Mouse (Mus musculus) lung, embryonic 15.5 days (tissue): Measurements from ENCODE around the gene Asic1. TPM values are rescaled to one million over a fixed set of nuclear protein-coding genes. Genes with fewer than 3 reads are reported as not detected.
"Not testable (repeated sequence)": the region's sequence is repeated elsewhere in the genome, so short reads cannot be mapped to it uniquely, and the experiment has no call there.

Source experiments
- ATAC-seq: fragments of 200-750 bp; cut with Nextera tagmentation; 2 replicates; pipeline ENCODE4 v1.8.0; 2017; ENCODE audit warnings: moderate number of reproducible peaks, borderline replicate concordance; ENCODE audit not compliant: low FRiP score, low TSS enrichment; ENCODE audit errors: extremely low read depth
- H3K27ac ChIP-seq: fragments of 300-500 bp; sonication (generic); 2 replicates; pipeline ENCODE4 v1.5.1; 2015; ENCODE audit warnings: moderate library complexity, mild to moderate bottlenecking, inconsistent platforms
- H3K27me3 ChIP-seq: fragments of 300-500 bp; sonication (generic); 2 replicates; pipeline ENCODE4 v1.6.1; 2015; ENCODE audit warnings: inconsistent platforms
- H3K36me3 ChIP-seq: fragments of 300-500 bp; sonication (generic); 2 replicates; pipeline ENCODE4 v1.6.1; 2015; ENCODE audit warnings: inconsistent platforms
- H3K4me1 ChIP-seq: fragments of 300-500 bp; sonication (generic); 2 replicates; pipeline ENCODE4 v1.6.1; 2015; ENCODE audit warnings: inconsistent platforms
- H3K4me2 ChIP-seq: fragments of 300-500 bp; sonication (generic); 2 replicates; pipeline ENCODE4 v1.6.1; 2015; ENCODE audit warnings: inconsistent platforms, mild to moderate bottlenecking, moderate library complexity
- H3K4me3 ChIP-seq: fragments of 300-500 bp; sonication (generic); 2 replicates; pipeline ENCODE4 v1.5.1; 2015; ENCODE audit warnings: mild to moderate bottlenecking, inconsistent platforms
- H3K9ac ChIP-seq: fragments of 300-500 bp; sonication (generic); 2 replicates; pipeline ENCODE4 v1.6.1; 2015; ENCODE audit warnings: inconsistent platforms
- H3K9me3 ChIP-seq: fragments of 300-500 bp; sonication (generic); 2 replicates; pipeline ENCODE4 v1.6.1; 2016; ENCODE audit warnings: inconsistent platforms
- WGBS: fragments of 180-500 bp; shearing (Covaris S2); methylation state at CpG from one replicate; pipeline ENCODE4 v1.1.7; 2015; 5-methylcytosine and 5-hydroxymethylcytosine counted together
- polyA plus RNA-seq: library from polyadenylated mRNA; unstranded; fragments of >200 nt; fragmentation: Nextera tagmentation; extraction: Ambion mirVana; gene quantifications from 2 replicates; pipeline ENCODE4 v1.2.1, GENCODE M21; 2015

Asic1 gene
- polyA plus RNA-seq, 1 experiment from 2014 or later, result 1.8 TPM

DNA sequence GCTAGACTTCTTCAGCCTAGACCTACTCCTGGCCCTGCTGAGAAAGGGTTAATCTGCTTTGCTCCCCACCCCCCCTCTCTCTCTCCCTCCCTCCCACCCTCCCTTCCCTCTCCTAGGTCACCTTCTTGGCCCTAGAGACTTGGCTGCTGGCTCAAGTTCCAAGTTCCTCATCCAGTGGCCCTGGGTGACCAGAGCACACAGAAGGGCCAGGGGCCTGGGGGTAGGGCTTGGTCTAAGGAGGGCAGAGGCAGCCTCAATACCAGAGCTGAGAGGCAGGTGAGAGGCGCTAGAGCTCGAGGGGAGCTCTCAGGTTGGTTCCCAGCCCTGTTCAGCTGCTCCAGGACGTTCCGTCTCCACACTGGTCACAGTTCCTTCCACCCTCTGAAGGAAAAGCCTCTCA, 20.8 kb downstream of the Asic1 start:
- WGBS, result 20% methylated on average over 4 of the region's 4 CpGs
- no peaks in the 10 kb centered on the region for H3K36me3 ChIP-seq
- H3K4me1 ChIP-seq, result no peaks in the 10 kb centered on the region
- H3K9ac ChIP-seq, result no peak overlapping the region
- H3K27me3 ChIP-seq, result peaks cover 17% of the 10 kb centered on the region; the same call in 1 of the 2 replicates
- H3K4me2 ChIP-seq, result no peak overlapping the region
- no peaks in the 10 kb centered on the region for H3K9me3 ChIP-seq
- H3K4me3 ChIP-seq, result no peak overlapping the region
- no peak overlapping the region for H3K27ac ChIP-seq
- no peak for ATAC-seq

DNA sequence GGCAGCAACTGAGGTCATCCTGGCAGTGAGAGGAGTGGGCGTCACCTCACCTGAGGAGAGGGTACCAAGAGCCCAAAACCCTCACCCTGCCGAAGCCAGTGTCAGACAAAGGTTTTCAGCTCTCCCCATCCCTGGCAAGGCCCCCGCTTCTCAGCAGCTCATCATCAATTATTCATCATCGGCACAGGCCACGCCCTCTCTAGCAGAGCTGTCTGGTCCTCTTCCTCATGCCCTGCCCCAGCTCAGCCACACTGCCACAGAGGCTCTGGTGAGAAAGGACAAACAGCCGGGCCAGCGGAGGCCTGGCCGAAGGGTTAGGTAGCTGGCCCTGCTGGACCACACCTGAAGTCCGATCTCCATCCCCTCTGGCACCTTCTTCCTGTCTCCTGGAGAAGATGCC, 21.8 kb downstream of the Asic1 start:
- no peak overlapping the region for H3K4me2 ChIP-seq
- H3K4me3 ChIP-seq, result no peak overlapping the region
- no peaks in the 10 kb centered on the region for H3K36me3 ChIP-seq
- peaks cover 23% of the 10 kb centered on the region for H3K27me3 ChIP-seq
- WGBS, result 38% methylated on average over 9 of the region's 9 CpGs
- no peaks in the 10 kb centered on the region for H3K4me1 ChIP-seq
- no peaks in the 10 kb centered on the region for H3K9me3 ChIP-seq
- no peak overlapping the region for H3K27ac ChIP-seq
- no peak for ATAC-seq
- H3K9ac ChIP-seq, result no peak overlapping the region

DNA sequence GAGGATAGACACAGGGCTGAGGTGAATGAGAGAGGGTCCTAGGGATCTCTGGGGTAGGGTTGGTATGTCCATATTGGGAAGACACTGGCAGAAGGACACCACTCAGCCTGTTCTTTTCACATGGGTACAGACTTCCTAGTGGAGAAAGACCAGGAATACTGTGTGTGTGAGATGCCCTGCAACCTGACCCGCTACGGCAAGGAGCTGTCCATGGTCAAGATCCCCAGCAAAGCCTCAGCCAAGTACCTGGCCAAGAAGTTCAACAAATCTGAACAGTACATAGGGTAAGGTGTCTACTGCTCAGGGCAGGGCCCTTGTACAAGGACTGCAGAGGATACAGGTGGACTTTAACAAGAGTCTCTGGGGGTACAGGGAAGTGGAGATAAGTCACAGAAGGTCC, 27.1 kb downstream of the Asic1 start:
- no peak overlapping the region for H3K4me3 ChIP-seq
- no peak for ATAC-seq
- 14% methylated on average over 2 of the region's 2 CpGs for WGBS

DNA sequence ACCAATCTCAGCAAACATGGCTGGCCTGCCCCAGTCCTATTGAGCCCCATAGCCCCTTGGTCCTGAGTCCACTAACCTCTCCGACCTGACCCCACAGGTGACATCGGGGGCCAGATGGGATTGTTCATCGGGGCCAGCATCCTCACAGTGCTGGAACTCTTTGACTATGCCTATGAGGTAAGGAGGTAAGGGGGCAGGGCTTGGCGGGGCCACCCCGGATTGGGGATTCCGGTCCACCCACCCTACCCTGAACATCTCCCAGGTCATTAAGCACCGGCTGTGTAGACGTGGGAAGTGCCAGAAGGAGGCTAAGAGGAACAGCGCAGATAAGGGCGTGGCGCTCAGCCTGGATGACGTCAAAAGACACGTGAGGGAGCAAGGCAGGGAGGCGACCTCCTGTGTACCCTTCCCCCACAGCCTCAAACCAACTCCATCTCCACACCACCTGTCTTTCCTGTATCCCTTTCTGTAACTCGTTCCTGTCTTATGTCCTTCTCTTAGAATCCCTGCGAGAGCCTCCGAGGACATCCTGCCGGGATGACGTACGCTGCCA, 28.4 kb downstream of the Asic1 start:
- Histone ChIP-seq H3K27me3 (peaks cover 6% of the 10 kb centered on the region), H3K27ac (no peak overlapping the region), H3K4me2 (no peak overlapping the region), H3K4me1 (peaks cover 15% of the 10 kb centered on the region), H3K36me3 (no peaks in the 10 kb centered on the region), H3K4me3 (no peak overlapping the region), H3K9ac (no peak overlapping the region), H3K9me3 (no peaks in the 10 kb centered on the region)
- ATAC-seq, result no peak
- 31% methylated on average over 20 of the region's 20 CpGs for WGBS

More for the DNA sequence above, 27.1 kb downstream of the Asic1 start:
- Histone ChIP-seq H3K9me3 (no peaks in the 10 kb centered on the region), H3K4me2 (no peak overlapping the region), H3K36me3 (no peaks in the 10 kb centered on the region), H3K27ac (no peak overlapping the region), H3K4me1 (peaks cover 6% of the 10 kb centered on the region), H3K9ac (no peak overlapping the region), H3K27me3 (peaks cover 11% of the 10 kb centered on the region)

DNA sequence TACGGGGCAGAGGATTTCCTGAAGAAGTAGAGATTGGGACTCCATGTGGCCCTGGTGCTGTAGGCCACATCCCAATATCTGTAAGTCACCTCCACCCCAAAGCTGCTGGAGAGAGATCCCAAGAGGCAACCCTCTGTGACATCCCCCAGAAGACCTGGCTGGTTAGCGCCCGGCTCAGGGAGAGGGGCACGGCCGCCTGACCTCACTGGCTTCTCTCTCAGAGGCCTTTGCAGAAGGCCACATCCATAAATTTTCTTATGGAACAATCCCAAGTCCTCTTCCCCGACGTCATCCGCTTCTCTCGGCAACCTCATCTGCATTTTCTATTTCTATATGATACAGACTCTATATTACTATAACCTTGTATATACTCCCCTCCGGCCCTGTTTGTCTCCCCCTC, 29.5 kb downstream of the Asic1 start:
- peaks cover 23% of the 10 kb centered on the region for H3K4me1 ChIP-seq

DNA sequence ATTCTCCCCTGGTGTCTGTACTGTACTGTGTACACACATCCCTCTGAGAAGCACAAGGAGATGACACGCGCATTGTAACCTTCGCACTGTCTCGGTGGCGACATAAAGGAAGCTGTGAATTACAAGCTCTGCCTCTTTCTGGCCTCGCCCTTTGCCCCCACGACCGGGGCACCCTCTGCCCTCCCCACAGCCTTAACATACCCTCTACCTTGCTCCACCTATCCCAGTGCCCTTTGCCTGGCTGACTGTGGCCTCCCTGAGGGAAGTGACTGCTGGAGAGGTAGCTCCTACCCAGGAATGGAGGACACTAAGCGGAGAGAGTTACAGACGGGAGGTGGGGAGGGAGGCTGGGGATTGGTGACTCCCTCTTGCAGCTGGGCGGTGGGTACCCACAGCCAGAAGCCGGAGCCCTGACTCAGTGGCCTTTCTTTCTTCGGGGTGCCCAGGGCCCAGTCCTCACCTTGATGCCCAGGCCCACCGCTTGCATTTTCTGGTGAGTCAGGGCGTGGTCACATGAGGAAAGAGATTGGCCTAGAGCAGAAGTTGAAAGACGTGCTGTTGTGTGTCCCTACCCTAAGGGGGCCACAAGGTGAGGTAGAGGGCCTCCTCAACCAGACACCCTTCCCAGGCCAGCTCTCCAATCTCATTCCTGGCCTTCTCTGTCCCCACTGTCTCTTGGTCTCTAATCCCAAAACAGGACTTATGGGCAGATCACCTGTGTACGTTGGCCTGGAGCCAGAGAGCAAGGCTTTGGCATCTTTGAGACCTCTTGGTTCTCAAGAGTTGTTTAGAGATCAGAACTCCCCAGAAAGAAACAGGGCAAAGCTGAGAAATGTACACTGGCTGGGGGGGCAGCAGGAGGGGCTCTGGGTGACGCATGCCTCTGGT, 30.3 kb downstream of the Asic1 start:
- Histone ChIP-seq H3K4me2 (no peak overlapping the region), H3K9me3 (no peaks in the 10 kb centered on the region), H3K9ac (no peak overlapping the region), H3K27ac (no peak overlapping the region), H3K27me3 (peaks cover 6% of the 10 kb centered on the region), H3K36me3 (peaks cover 11% of the 10 kb centered on the region), H3K4me1 (peaks cover 23% of the 10 kb centered on the region), H3K4me3 (no peak overlapping the region)
- no peak for ATAC-seq
- 85% methylated on average over 18 of the region's 18 CpGs for WGBS

More for the DNA sequence above, 29.5 kb downstream of the Asic1 start:
- Histone ChIP-seq H3K36me3 (peaks cover 7% of the 10 kb centered on the region; the same call in 1 of the 2 replicates), H3K27me3 (peaks cover 6% of the 10 kb centered on the region), H3K4me3 (no peak overlapping the region), H3K27ac (no peak overlapping the region), H3K4me2 (no peak overlapping the region), H3K9me3 (no peaks in the 10 kb centered on the region), H3K9ac (no peak overlapping the region)
- no peak for ATAC-seq
- WGBS, result 80% methylated on average over 10 of the region's 10 CpGs

DNA sequence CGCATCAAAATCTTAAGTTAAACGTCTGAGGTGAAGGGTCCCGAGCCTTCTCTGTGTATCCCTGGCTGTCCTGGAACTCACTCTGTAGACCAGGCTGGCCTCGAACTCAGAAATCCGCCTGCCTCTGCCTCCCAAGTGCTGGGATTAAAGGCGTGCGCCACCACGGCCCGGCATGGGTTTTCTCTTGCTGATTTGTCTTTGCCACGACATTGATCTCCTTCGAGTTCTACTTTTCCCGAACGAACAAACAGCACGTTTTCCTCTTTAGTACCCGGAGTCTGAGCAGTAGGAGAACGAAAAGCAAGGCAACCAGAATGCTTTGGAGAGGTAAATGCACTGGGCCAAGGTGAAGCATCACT, 31.5 kb downstream of the Asic1 start:
- WGBS, result 38% methylated on average over 16 of the region's 16 CpGs
- not testable (repeated sequence) for H3K27me3 ChIP-seq, ATAC-seq, H3K27ac ChIP-seq, H3K9me3 ChIP-seq
- peak overlapping the region; percentile 85 for H3K4me3 ChIP-seq
- H3K4me2 ChIP-seq, result peak overlapping the region; percentile 76
- H3K4me1 ChIP-seq, result peaks cover 23% of the 10 kb centered on the region
- peaks cover 19% of the 10 kb centered on the region for H3K36me3 ChIP-seq
- H3K9ac ChIP-seq, result peak overlapping the region; percentile 99

DNA sequence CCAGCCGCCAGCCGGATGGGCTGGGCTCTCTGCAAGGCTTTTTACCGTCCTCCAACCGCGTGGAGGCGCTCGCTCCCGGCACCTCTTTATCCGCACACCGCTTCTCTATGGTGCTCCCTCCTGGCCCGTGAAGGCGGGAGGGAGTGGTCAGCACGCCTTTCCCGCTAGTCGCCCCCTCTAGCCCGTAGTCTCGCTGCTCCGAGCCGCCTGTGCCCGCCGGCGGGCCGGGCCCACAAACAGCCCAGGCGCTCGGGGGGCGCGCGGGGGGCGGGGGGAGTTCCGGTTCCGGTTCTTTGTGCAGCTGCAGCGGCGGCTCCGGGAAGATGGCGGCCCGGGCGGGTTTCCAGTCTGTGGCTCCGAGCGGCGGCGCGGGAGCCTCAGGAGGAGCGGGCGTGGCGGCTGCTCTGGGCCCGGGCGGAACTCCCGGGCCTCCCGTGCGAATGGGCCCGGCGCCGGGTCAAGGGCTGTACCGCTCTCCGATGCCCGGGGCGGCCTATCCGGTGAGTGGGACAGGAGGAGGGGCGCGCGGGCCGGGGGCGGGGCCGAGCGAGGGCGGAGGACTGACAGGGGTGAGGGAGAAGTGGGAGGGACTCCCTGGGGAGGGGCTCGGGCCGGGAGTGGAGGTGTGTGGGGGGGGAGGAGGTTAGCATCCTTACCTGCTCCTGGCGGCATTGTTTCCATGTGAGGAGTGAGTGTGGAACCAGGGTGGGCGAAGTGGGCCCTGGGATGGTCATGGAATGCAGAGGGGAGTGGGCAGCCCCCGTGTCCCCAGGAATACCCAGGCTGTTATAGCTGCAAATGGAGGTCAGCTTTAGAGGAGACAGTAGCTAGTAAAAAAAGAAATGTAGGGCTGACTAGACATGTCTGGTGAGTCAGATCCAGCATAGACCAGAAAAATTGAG, 32.1 kb downstream of the Asic1 start, which contains the start of gene Smarcd1:
Gene Smarcd1, plus strand, starts transcription at position 131 of the 902 bp plus-strand sequence.
- peak within 1 kb of the TSS; percentile 85 for H3K4me3 ChIP-seq
- H3K4me1 ChIP-seq, result peaks cover 23% of the 10 kb centered on the region
- H3K9ac ChIP-seq, result peak within 1 kb of the TSS; percentile 99
- ATAC-seq, result peak; percentile 95
- H3K9me3 ChIP-seq, result no peaks in the 10 kb centered on the region
- peaks cover 26% of the 10 kb centered on the region for H3K36me3 ChIP-seq
- H3K27ac ChIP-seq, result peak within 1 kb of the TSS; percentile 97
- WGBS, result under 1% methylated on average over 67 of the region's 71 CpGs
- H3K4me2 ChIP-seq, result peak within 1 kb of the TSS; percentile 76
- H3K27me3 ChIP-seq, result no peaks in the 10 kb centered on the region; the same call in 1 of the 2 replicates

DNA sequence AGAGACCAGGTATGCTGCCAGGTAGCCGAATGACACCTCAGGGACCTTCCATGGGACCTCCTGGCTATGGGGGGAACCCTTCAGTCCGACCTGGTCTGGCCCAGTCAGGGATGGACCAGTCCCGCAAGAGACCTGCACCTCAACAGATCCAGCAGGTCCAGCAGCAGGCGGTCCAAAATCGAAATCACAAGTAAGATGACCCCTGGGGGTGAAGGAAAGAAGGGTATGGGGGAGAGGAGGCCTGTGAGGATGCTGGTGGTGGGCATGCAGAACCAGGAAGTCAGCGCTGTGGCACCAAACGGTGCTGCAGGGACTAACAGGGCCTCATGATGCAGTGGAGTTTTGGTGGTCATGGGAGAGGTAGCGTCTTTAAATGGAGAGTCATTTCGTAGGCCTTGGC, 32.9 kb downstream of the Asic1 start:
- Histone ChIP-seq H3K4me1 (peaks cover 23% of the 10 kb centered on the region), H3K4me3 (peak overlapping the region; percentile 85), H3K36me3 (peaks cover 34% of the 10 kb centered on the region), H3K9ac (peak overlapping the region; percentile 99), H3K9me3 (no peaks in the 10 kb centered on the region), H3K27me3 (no peaks in the 10 kb centered on the region; the same call in 1 of the 2 replicates), H3K4me2 (peak overlapping the region; percentile 76), H3K27ac (peak overlapping the region; percentile 97; the same call in 1 of the 2 replicates)
- WGBS, result 59% methylated on average over 9 of the region's 9 CpGs
- no peak for ATAC-seq

DNA sequence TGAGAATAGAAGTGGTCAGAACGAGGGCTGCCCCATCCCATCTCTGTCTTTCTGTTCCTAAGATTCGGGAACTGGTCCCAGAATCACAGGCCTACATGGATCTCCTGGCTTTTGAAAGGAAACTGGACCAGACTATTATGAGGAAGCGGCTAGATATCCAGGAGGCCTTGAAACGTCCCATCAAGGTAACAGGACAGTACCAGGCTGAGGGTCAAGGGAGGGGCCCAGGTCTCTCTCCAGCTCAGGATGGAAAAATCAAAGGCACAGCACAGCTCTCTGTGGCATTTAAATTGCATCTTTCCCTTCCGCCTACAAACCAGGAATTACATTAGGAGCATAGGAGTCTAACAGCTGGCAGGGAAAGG, 33.5 kb downstream of the Asic1 start:
- ATAC-seq, result no peak
- H3K9me3 ChIP-seq, result no peaks in the 10 kb centered on the region
- 76% methylated on average over 5 of the region's 5 CpGs for WGBS
- peaks cover 40% of the 10 kb centered on the region for H3K36me3 ChIP-seq
- H3K4me3 ChIP-seq, result peak overlapping the region; percentile 85; the same call in 1 of the 2 replicates
- peak overlapping the region; percentile 97; the same call in 1 of the 2 replicates for H3K27ac ChIP-seq
- H3K4me1 ChIP-seq, result peaks cover 23% of the 10 kb centered on the region
- H3K27me3 ChIP-seq, result no peaks in the 10 kb centered on the region; the same call in 1 of the 2 replicates
- peak overlapping the region; percentile 76 for H3K4me2 ChIP-seq
- H3K9ac ChIP-seq, result 0 out of 2 replicates have a peak overlapping the region, but pooled peaks have one; percentile 4

DNA sequence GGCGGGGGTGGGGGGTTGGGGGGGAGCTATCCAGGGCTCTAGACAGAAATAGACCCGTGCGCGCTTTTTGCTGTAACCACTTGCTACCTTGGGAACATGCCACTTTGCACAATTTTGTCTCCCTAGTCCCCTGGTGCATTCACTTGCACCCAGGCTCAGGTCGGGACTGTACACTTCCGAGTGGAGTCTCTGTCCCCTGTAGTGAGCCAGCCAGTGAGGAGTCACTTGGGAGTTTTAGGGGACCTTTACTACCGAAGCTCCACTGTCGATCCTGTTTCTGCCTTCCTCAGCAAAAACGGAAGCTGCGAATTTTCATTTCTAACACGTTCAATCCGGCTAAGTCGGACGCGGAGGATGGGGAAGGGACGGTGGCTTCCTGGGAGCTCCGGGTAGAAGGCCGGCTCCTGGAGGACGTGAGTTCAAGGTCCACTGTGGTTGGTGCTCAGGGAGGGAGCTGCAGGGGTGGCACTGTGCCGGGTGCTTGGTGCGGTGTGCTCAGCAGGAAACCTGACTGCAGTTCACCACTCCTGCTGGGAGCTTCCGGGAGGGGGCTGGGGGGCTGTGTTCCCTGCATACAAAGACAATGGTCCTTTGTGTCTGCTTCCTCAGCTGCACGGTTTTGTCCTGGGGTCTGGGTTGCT, 34.0 kb downstream of the Asic1 start:
- Histone ChIP-seq H3K4me1 (peaks cover 23% of the 10 kb centered on the region), H3K36me3 (peaks cover 45% of the 10 kb centered on the region), H3K27ac (peak overlapping the region; percentile 41), H3K9ac (0 out of 2 replicates have a peak overlapping the region, but pooled peaks have one; percentile 15), H3K9me3 (no peaks in the 10 kb centered on the region), H3K4me3 (no peak overlapping the region), H3K4me2 (peak overlapping the region; percentile 76), H3K27me3 (no peaks in the 10 kb centered on the region; the same call in 1 of the 2 replicates)
- ATAC-seq, result no peak
- WGBS, result 54% methylated on average over 23 of the region's 23 CpGs
